Mouse (Mus musculus): ENCODE results near the gene Cyp2s1.

Cyp2s1 gene

GRCm38 (mm10) chr7:25816241-25816919 is at the start of gene Cyp2s1:
Cyp2s1 (minus strand) TSS chr7:25816913.
- peak; percentile 32 for DNase-seq

DNA sequence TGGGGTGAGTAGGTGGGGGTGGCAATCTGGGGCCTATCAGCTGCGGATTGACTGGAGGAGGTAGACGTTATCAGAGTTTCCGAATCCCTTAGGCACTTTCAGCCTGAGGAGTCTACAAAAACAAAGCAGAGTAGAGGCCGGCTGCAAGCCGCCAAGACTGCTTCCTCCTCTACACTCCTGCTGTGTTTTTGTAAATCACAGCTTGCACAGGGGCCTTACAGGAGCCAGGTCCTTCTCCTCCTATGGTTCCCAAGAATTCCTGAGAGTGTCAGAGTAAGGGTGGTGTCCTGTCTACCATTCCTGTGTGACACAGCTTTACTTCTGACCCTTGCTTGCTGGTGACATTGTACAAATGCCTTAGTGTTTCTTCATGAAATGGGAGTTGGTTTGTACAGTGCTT is 48.1 kb upstream of the Cyp2s1 start:
- no peak for DNase-seq

DNA sequence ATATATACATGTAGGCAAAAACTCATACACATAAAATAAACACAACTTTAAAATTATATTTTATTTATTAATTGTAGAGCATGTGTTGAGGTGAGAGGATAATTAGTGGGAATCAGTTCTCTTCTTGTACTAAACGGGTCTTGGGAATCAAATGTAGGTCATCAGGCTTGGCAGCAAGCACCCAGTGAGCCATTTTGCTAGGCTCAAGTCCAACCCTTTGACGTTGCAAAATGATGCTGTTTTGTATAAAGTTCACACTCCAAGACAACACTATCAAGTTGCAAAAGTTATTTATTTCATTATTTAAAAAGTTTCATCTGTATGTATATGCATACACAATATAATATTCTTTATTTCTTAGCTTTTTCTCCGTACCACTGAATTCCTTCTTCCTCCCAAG is 47.0 kb upstream of the Cyp2s1 start:
- DNase-seq: no peak

GRCm38 (mm10) chr7:25862365-25862764 is 45.7 kb upstream of the Cyp2s1 start:
- no peak for DNase-seq

DNA sequence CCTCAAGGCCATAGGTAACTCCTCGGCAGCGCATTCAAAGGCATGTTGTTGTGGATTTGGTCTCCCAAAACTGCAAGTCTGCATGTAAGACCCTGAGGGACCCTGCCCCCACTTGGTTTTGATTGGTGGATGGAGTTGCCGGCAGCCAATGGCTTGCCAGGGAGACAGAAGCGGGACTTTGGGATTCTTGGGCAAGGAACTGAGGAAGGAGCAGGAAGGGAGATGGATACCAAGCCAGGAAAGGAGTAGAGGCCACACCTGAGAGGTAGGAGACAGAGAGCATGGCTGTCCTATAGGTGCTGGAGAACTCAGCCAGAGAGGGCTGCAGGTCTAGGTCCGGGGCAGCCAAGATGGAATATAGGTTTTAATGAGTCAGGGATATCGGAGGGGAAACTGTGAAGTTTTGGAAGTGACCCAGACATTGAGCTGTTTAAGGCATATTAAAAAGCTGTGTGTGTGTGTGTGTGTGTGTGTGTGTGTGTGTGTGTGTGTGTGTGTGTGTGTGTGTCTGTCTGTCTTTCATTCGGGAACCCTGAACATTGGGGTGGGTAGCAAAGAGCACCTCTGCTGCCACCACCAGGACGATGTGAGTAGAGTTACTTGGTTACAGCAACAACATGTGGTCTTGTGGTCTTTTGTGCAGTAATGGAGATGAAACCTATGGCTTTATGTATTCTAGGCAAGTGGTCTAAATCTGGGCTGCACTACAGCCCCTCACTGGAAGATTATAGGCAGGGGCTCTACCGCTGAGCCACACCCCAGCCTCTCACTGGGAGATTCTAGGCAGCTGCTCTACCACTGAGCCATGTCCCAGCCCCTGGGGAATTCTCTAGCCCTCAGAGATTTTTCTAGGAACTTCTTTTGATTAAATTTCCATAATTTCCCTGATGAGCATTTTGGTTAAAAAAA is 43.5 kb upstream of the Cyp2s1 start:
- peak; percentile 45 for DNase-seq

DNA sequence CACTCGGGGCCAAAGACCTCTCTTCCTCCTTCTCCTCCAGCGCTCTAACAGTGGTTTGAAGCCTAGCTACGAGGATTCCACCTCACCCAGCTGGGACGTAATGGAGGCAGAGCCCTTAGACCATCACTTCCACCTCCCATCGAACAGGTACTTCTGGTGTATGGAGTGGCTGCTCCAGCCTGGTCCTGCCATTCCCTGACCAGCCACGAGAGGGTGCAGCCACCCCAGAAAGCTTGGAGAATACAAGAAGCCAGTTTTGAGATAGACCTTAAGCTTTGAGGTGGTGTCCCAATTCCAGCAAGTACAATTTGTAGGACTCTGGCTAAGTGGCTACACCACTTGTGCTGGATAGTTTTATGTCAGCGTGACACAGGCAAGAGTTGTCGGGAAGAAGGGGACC is 38.4 kb upstream of the Cyp2s1 start:
- peak; percentile 46 for DNase-seq

GRCm38 (mm10) chr7:25848444-25848812 is 31.7 kb upstream of the Cyp2s1 start:
- DNase-seq: no peak

GRCm38 (mm10) chr7:25847722-25848443 is 31.2 kb upstream of the Cyp2s1 start:
- DNase-seq: peak; percentile 91

- no peak for DNase-seq
These were observed 28.2 kb upstream of the Cyp2s1 start for GRCm38 (mm10) chr7:25844885-25845284.

DNA sequence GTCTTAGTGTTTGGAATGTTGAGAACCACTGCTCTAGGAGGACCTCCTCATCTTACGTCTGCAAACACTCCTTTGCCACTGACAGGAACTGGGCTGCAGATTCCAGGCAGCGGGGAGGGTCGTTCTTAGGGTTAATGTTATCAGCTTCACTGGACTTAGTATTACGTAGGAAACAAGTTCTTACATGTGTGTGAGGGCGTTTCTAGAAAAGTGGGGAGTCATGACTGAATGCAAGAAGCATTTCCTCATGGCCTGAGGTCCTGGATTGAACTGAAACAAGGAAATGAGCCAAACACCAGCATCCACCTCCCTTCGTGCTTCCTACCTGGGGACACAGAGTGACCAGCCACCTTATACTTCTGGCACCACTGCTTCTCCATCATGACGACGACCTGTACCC is 27.7 kb upstream of the Cyp2s1 start:
- no peak for DNase-seq

GRCm38 (mm10) chr7:25843492-25843891 is 26.8 kb upstream of the Cyp2s1 start:
- DNase-seq: peak; percentile 18

- DNase-seq: no peak
These were observed 24.2 kb upstream of the Cyp2s1 start for GRCm38 (mm10) chr7:25840908-25841307.

- DNase-seq: no peak
These were observed 18.6 kb upstream of the Cyp2s1 start for GRCm38 (mm10) chr7:25835188-25835891.

DNA sequence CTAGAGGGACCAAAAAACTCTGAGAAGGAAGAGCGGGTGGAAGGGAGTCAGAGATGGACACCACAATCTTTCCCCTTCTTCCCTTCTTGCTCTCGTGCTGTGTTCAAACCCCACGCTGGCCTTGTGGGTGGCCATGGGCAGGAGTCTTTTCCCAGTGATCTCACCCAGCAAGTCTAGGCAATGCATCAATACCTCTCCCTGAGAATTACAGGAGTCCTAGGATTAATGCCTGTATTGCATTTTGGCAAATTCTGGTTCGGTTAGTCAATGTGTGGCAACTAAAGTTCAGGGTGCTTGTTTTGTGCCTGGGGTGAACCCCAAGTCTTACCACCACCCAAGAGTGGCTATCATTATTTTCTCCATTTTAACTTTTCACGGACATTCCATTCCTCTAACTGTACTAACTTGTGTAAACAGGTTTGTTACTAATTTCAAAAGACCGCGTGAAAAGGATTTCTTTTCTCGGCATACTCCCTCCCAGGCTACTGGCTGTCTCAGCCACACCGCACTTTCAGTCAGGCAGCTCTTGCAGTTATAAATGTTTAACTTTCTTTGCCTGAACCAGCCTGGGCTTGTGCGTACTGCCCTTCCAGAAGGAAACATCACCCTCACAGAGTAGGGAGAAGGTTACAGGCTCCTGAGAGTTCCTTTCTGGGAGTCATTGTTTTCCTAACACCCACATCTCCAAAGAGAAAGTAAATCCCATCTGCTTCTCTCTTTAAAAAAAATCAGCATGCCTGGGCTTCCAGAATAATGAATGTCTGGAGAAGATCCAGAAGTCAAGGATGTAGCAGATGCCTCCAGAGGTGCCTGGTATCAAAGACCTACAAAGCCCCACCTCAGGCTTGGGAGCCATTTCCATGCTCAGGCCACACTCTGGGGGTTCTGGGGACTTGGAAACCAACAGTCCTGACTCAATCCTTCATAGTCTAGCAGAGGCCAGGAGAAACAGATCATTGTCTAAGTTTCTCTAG is 15.1 kb upstream of the Cyp2s1 start:
- no peak for DNase-seq

DNA sequence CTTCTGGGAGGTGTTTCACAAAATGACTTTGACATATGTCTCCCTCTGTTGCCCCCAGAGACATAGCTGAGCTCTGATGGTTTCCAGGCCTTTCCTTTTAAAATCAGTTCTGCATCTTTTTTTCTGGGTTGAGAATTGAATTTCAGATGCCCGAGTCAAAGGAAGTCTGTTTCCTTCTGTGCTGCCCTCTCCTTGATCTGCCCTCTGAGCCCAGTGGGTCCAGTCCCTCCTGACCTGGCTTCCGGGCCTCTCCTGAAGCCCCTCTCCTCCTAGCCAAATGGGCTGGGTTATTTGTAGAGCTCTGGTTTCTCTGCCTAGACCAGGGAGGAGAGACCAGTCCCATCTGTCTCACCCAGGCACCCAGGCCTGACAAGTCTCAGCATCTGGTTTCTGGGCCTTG is 13.5 kb upstream of the Cyp2s1 start:
- DNase-seq: no peak

DNA sequence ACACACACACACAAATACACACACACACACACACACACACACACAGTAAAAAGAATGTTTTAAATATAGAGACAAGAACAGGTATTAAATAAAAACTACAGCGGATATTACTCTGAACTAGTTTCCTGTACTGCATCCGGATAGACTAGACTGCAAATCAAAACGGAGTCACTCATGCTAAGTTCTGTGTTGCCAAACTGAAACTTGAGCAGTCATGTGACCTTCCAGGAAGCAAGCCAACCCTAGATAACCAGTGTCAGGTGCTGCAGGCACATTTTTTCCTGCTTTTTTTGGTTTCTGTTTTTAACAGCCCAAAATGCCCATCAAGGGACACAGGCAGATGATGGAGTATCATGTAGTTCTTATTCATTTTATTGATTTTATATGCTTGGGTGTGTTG is 10.5 kb upstream of the Cyp2s1 start:
- DNase-seq: no peak

- no peak for DNase-seq
These were observed 9.3 kb upstream of the Cyp2s1 start for GRCm38 (mm10) chr7:25826029-25826428.

- DNase-seq: no peak
These were observed 8.3 kb upstream of the Cyp2s1 start for GRCm38 (mm10) chr7:25825043-25825442.

- DNase-seq: no peak
These were observed 1.1 kb downstream of the Cyp2s1 start for GRCm38 (mm10) chr7:25815571-25815970.

GRCm38 (mm10) chr7:25814711-25815110 is 2.0 kb downstream of the Cyp2s1 start:
- no peak for DNase-seq

DNA sequence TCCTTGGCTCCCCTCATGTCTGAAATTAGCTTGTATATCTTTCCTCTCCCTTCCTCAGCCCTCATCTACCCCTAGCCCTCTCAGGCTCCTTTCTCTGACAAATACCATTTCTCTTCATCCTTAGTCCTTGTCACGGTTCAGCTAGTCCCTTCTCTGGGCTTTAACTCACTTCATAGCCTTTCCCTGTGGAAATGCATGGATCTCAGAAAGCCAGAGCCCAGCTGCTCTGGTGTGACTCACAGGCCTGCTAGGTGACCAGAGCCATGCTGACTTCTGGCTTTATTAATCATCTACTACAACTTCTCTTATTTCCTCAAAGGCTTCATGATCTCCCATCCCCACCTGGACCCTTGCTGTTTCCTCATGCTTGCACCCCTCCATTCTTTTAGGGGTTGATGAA is 4.5 kb downstream of the Cyp2s1 start:
- no peak for DNase-seq

GRCm38 (mm10) chr7:25811716-25812115 is 5.0 kb downstream of the Cyp2s1 start:
- peak; percentile 77 for DNase-seq

Data from retina, postnatal 1 day (tissue).